Mouse (Mus musculus): Measurements from ENCODE around the gene Plxnb2.

The Plxnb2 gene

DNA sequence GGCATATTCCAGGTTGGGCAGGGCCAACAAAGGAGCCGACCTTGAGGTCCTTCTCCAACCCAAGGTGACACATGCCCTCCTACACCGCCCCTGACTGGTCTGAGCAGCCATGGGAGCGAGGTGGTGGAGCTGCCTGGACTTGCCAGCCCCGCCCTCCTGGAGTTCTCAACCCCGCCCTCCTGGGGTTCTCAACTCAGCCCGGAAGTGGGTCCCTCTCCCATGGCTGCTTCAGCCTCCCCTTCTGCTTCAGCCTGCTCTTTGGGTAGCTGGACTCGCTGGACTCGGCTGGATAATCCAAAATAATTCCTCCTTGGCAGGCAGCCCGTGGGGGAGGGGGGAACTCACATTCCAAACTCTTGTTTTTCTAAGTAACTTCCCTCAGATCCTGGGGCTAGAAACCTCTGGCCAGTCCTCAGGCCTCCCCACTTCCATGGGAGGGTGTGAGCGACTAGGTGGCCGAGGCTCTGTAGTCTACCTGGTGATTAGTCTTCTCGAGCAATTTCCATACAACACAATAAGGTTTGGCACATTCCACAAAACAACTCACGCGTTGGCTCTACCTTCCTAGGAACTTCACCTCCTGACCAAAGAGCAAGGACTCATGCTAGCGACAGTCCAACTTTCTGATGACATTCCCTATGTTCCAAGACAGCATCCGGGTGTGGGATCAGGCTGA lies 1.5 kb downstream of the Plxnb2 start:
- DNase-seq: peak; percentile 92 to 96

DNA sequence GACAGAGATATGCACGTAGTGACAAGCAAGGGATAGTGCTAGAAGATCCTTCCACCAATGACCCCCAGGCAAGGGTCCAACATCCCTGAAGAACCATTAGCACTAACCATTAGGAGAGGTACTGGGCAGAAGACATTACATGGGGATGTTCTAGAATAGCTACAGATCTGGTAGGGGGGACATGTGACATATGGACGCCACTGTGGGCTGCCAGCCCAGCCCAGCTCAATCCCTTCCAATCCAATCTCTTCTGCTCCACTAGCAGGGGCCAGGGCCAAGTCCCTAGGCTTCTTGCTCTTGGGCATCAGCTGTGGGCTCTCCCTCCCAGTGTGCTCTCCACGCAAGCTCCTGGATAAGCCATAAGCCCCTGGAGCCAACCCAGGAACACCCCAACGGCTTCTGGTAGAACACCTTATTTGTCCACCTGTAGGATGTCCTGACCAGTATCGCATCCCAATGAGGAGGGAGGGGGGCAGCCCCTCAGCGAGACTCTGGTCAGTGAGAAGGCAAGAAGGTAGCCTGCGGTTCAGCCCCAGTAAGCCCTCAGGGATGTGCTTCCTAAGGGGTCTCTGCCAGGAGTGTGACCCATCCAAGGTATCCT lies 2.2 kb downstream of the Plxnb2 start:
- DNase-seq: no peak

DNA sequence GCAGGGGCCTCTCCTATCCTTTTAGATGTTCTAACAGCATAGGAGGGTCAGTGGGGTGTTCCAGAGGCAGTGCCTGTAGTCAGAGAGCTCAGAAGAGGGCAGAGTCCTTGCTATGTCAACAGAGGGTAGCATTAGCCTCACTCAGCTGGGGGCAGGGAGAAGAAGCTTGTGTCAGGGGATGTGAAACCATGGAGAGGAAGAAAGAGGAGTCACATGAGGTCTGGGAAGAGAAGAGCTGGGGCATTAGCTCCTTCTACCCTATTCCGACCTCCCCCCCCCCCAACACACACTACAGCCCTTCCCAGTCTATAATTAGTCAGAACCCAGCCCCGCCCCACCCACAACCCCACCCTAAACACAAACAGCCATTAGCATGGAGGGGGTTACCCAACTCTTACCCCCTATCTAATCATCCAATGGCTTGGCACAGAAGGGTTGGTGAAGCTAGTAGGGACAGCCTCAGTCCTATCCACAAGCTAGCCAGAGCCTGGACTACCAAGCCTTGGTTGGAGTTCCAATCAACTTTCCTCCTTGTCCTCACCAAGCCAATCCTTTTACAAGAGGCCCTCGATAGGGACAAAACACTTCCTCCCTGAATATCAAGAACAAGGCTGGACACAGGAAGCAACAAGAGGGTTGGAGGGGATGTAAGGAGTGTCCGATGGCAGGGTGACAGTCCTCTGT lies 2.9 kb downstream of the Plxnb2 start:
- DNase-seq: peak in 1 of 2 experiments; percentile 64

DNA sequence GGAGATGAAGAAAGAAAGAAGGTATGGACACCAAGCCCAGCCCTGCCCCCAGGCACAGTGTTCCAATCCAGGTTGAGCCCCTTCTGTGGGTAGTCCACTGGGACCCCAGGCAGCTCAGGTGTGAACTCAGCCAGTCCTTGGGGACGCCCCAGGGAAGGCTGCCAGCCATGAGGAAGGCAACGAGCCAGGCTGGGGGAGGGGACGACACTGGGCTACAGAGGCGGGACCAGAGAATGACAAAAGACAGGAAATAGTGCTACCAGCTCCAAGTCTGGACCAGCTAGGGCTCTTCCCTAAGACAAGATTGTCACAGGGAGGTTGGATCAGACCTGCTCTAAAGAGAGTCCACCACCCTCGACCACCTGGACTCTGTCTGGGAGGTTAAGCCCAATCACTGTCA lies 3.5 kb downstream of the Plxnb2 start:
- DNase-seq: peak; percentile 92 to 96

DNA sequence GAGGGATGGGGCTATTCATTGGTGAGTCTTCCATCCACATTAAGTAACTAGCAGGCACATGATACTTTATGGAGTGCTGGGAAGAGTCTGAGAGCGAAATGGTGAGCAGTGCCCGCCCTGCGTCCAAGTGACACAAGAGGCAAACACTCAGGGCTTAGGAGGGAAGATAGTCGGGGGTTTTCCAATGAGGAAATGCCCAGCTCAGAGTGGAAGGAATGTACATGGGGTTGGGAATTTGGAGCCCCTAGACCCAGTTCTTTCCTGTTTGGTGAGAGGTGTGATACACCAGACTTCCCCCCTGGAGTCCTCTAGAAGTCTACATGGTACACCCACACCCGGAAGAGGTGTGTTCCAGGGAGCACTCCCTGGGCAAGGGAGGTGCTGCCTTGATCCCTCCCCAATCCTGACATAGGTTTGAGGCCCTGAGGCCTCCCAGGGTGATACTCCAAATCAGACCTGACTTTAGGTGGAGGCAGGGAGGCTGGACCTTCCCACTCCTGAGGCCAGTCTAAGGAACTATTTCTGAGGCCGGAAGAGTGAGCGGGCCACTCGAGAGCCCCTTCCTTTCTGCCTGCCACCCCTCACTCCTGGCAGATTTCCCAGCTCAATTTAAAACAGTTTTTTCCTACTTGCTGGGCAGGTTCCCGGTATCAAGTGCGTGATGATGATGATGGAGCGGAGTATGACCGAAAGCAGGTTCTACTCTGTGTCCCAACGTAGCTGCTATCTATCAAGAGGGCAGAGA lies 5.0 kb downstream of the Plxnb2 start:
- DNase-seq: no peak

DNA sequence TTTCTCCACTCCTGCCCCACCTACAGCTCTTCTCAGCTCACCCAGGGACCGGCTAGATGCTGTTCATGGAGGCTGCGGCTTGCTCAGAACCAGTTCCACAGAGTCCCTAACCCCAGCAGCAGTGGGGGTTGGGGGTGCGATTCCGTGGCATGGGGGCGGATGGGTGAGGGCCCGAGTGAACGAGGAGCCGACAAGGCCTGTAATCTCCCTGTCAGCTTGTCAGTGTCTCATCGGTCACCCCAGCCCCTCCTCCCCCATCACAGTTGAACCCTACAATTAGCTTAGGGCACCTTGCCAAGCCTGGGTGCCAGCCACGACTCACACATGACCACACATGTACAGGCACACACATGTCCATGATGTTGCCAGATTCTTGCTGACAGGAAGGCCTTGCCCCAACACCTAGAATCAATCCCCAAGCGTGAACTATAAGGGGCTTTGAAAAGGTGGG lies 5.7 kb downstream of the Plxnb2 start:
- DNase-seq: no peak

DNA sequence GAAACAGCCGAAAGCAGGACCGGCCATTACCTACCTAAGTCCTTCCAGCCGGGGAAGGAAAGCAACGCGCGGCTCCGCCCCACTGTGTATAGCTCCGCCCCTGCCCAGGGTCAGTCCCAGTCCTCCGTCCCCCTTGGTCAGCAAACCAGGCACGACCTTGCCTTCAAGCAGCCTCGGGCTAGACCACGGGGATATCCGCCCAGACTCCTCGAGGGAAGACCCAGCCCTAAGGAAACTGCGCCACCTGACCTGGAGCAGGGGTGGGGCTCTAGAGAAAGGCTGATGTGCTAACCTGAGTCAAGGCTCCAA lies 6.7 kb downstream of the Plxnb2 start:
- DNase-seq: peak; percentile 92

DNA sequence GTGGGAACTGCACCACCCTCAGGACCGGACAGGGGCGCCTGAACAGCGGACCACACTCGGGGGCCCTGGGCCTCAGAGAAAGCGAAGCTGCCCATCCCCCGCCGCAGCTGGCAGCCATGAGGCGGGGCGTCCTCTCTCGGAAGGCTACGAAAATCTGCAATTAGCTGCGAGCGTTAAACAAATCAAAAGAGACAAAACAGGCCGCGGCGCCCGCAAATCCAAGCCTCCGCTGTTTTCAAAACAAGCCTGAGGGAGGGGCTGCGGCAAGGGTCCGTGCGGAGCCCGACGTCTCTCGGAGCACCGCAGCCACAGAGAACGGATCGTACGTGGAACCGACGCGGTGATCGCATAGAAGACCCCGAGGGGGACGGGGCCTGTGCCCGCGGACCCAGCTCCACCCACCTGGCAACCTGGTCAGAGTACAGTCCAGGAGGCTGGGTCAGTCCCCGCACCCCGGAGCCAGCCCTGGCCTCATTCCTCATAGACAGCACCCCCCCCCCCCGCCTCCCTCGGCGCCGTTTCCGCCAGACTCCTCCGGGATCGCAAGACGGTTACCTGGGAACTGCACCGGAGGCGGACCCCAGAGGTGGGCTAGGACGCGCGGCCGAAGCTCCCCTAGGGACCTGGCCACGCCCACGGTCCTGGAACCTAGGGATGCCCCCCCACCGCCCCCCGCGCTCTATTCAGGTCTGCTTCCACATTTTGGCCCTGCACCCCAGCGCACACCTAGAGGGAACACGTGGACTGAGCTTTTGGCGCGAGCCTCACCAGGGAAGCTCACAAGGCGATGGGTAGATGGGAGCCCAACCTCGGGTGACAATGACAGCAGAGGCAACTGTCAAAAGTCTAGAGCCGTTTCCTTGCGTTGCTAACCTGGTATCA lies 7.3 kb downstream of the Plxnb2 start:
- peak; percentile 71 to 80 for DNase-seq

DNA sequence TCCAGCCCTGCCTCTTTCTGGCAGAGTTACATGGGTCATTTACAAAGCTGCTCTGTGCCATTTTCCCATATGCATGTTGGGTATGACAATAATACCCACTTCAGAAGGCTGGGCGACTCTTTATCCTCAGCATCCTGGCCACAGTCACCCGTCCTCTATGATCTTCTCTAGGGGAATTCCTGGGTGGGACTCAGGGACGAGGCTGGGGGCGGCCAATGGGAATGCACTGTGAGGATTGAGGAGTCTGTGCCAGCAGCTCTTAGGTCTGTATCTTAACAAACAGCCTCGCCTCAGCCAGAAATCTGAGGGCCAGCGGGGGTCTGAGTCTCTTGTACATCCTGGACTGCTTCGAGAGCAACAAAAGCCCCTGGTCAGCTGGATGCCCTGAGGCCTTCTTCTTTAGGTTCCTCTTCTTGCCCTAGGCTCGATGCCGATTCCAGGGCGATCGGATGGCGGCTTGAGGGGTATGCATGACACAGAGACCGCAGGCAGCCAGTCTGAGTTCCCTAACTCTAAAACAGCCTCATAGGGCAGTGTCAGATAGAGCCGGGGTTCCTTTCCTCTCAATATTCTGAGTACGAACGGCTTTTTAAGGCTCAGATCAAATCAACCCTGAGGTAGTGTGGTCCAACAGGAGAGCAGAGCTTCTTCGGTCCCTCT lies 8.2 kb downstream of the Plxnb2 start:
- DNase-seq: no peak

DNA sequence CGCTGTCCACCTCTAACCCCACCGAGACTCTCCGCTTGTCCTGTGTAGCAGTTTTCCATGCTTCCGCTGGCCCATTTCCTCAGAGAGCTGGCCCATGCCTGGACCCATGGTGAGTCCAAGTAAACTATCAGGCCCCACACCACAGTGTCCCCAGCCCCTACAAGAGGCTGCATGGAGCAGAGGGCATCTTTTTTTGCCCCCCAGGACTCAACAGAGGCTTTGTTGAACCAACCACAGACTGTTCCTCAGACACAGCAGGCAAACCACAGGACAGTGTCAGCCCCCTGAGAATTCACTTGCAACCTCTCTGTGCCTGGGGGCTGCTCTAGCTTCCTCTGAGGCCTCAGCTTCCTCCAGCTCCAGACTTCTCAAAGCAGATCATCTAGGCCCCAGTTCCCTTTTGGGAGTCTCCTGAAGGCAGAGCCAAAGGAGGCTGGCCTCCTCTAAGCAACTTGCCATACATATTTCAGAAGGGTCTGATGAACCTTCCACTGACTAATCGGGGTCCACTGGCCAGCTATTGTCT lies 9.0 kb downstream of the Plxnb2 start:
- DNase-seq: no peak

DNA sequence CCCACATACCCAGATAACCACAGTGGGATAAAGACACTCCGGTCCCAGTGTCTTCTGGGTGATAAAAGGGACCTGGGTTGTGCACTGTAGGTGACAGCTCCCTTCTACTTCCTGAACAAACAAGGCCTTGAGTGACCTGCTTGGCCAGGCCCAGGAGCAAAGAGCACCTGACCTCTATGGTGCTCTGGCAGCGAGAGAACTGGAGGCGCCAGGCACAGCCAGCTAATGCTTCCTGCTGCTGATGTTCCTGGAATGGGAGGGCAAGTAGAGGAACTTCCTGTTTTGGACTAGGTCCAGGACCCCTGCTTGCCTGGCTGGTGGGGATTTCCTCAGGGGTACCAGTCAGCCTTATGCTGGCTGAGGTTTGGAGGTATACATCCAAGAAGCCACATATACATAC lies 10.5 kb downstream of the Plxnb2 start:
- DNase-seq: peak; percentile 76 to 85

DNA sequence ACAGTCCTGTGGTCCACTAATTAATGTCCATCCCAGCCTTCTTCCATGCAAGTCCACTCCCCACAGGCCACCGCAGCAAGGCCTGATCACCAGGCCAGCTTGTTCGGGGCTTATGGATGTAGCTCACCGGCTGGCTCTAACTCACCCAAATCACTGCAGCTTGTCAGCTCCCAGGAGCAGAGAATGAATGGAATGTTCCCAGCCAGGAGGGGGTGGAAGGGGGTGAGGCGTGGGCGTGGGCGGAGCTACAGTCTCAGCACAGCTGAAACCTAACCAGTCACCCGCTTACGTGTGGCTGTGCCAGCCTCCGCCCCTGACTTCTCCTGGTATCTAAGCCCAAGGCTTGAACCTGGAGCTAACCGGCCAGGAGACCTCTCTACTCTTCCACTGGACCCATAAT lies 11.2 kb downstream of the Plxnb2 start:
- DNase-seq: peak; percentile 96

DNA sequence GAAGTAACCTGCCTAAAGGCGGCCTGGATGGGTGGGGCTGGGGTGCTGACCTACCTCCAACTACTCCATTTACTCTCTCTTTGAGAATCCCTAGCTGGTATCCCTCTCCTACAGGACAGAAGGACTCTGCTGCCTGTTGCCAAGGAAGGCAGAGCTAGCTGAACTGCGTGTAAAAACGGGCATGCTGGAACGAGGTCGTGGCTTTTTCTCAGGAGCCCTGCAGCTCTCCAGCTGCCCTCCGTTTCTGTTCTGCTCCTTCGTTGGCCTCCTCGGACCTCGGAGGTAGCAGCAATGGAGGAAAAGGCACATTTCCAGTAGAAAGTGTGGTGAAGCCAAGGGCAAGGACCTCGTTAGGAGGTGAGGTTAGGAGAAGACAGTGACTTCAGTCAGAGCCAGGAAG lies 11.7 kb downstream of the Plxnb2 start:
- DNase-seq: no peak

DNA sequence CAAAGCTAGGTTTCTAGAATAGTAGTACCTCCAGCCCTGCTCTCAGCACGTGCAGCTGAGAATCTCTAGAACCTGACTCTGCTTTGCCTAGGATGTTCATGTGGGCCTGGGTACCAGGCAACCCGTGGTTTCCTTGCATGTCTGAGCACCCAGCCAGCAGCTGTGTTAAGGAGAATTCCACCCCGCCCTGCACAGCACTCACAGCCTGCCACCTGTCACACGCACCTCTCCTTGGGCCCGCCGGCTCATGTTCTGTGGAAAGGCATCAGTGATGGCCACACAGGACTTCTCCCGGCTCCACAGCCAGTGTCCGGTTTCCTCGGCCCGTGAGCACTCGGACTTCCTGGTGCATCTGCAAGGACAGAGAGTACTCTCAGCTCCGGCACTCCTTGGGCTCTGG lies 15.1 kb downstream of the Plxnb2 start:
- DNase-seq: no peak

DNA sequence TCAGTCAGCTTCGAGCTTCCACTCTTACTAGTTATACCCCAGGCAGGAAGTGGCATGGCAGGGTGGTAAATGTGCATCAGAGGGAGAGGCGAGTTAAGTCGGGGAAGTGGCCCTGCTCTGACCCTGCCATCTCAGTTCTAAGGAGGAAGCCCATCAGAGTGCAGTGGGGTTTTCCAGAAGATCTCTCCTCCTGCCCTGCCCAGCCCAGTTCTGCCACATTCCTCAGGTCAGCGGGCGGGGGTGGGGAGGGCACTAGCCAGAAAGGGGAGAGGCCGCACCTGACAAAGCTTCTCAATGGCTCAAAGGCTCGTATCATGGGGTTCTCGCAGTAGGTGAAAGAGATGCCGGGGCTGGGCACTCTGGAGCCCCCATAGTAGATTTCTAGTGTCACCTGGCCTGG lies 19.2 kb downstream of the Plxnb2 start:
- DNase-seq: no peak

DNA sequence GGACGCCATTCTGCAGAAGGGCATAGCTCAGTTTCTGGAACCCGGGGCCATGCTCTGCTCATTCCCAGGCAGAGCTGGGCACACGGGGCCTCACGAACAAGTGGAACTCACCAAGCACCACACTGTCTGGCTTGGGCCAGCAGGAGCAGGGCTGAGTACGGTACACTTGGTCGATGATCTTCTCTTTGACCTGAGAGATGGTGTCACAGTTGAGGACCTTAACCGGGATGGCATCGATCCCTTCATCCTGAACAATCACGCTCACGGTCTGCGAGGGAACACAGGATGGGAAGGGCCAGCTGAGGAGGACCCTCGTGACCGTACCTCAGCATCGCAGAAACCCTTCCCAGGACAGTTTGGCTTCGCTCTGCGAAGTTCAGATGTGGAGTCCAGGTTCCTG lies 22.1 kb downstream of the Plxnb2 start:
- no peak for DNase-seq

DNA sequence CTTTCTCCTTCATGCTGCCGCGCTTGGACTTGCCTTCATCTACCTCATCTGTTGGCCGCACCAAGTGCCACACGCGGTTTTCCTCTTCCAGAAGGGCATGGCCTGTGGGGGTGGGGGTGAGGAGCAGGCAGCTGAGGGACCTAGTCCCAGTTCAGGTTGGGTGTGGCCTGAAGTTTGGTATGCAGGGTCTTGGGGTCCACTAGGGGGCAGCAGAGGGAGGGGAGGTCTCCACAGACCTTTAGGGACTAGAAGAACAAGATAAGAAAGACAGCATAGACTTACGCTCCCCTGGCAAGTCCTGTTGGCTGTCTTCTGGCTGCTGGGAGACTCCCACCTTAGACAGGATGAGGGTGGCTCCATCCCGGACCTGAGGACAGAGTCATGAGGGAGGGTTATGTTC lies 22.6 kb downstream of the Plxnb2 start:
- peak; percentile 70 to 76 for DNase-seq

DNA sequence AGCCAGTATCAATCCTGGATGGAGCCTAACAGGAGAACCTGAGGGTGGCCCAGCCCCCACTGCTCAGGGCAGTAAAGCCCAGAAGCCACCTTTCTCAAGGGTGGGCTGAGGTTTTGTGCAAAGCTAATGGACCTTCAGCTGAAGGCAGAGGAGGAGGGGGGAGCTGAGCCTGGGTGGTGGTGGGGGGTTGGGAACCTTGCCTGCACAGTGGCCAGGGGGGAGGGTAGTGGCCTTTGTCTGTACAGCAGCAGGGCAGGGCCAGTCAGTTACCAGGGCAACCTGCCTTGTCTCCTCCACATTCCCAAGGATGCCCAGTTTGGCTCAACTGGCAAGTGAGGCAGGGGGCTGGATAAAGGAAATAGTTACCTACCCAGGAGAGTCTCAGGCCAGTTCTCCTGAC lies 28.3 kb downstream of the Plxnb2 start:
- no peak for DNase-seq

DNA sequence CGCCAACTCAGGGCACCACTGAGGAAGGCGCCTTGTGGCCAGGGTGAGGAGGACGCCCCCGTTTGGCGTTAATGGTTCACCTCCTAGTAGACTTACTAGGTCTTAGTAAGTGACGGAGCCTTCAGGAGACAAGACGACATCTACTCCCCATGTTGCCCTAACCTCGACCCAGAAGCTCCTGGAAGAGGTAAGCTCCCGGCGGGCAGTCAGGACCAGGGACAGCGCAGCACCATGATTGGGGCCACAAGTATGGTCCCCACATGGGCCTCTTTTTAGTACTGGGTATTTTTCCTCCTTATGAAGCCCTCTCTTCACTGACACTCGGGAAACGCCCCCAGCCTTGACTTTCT lies 30.6 kb downstream of the Plxnb2 start:
- peak in 1 of 2 experiments; percentile 40 for DNase-seq

DNA sequence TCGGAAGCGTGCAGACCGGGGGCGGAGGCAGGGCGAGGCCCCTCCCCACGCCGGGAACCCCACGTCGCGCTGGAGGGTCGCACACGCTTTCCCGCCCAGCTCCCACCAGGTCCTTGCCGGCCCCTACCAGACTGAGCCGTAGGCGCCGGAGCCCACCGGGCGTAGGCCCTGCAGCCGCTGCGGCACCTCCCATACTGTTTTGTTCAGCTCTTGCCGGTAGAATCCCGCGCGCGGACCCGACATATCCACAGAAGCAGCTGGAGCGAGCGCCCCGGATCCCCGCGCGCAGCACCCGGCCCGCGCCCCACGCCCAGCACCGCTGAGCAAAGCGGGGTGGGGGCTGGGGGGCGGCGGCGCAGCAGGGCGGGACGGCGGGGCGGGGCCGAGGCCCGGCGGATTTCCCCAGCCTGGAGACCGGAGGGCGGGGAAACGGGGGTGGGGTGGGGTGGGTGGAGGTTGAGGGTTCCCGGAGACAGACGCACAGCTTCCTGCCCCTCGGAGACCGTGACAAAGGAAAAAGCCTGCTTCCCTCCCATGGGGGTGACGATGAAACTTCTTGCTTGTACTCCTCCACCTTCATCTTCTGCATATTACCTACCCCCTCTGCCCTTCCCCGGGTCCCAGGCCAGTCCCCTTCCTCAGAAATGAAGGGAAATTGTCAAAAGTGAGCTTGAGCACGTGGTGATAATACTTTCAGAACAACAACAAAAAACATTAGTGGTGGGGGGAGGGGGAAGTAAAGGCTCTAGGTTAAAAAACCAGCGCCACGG lies 31.1 kb downstream of the Plxnb2 start, which contains the start of gene Mapk11:
Gene Mapk11 (minus strand): TSS at position 358 of the 770 bp plus-strand sequence.
- peak; percentile 29 to 45 for DNase-seq
